Mouse (Mus musculus): Measurements from ENCODE around the gene Fezf2.

Gene Fezf2

GRCm38 (mm10) chr14:12348089-12348488 is at the start of gene Fezf2:
Gene Fezf2 (minus strand): TSS chr14:12348189.
- DNase-seq (ENCODE audit: low read depth, low spot score): no peak

GRCm38 (mm10) chr14:12397561-12397960 is 49.6 kb upstream of the Fezf2 start:
- DNase-seq (ENCODE audit: low read depth, low spot score): peak; percentile 31

GRCm38 (mm10) chr14:12394318-12394717 is 46.3 kb upstream of the Fezf2 start:
- DNase-seq (ENCODE audit: low read depth, low spot score): no peak

- no peak for DNase-seq (ENCODE audit: low read depth, low spot score)
These were observed 45.4 kb upstream of the Fezf2 start for GRCm38 (mm10) chr14:12393271-12393861.

- no peak for DNase-seq (ENCODE audit: low read depth, low spot score)
These were observed 43.2 kb upstream of the Fezf2 start for GRCm38 (mm10) chr14:12391167-12391566.

GRCm38 (mm10) chr14:12388806-12389436 is 40.9 kb upstream of the Fezf2 start:
- peak; percentile 14 for DNase-seq (ENCODE audit: low read depth, low spot score)

- no peak for DNase-seq (ENCODE audit: low read depth, low spot score)
These were observed 40.3 kb upstream of the Fezf2 start for GRCm38 (mm10) chr14:12388192-12388795.

- DNase-seq (ENCODE audit: low read depth, low spot score): no peak
These were observed 39.2 kb upstream of the Fezf2 start for GRCm38 (mm10) chr14:12387176-12387575.

- peak; percentile 4 for DNase-seq (ENCODE audit: low read depth, low spot score)
These were observed 29.9 kb upstream of the Fezf2 start for GRCm38 (mm10) chr14:12377883-12378282.

- DNase-seq (ENCODE audit: low read depth, low spot score): no peak
These were observed 29.3 kb upstream of the Fezf2 start for GRCm38 (mm10) chr14:12377289-12377688.

- no peak for DNase-seq (ENCODE audit: low read depth, low spot score)
These were observed 27.5 kb upstream of the Fezf2 start for GRCm38 (mm10) chr14:12375451-12375850.

GRCm38 (mm10) chr14:12350271-12350916 is 2.4 kb upstream of the Fezf2 start:
- DNase-seq (ENCODE audit: low read depth, low spot score): no peak

GRCm38 (mm10) chr14:12349334-12350090 is 1.5 kb upstream of the Fezf2 start:
- no peak for DNase-seq (ENCODE audit: low read depth, low spot score)

- DNase-seq (ENCODE audit: low read depth, low spot score): peak; percentile 19
These were observed 956 bp downstream of the Fezf2 start for GRCm38 (mm10) chr14:12346865-12347600.

GRCm38 (mm10) chr14:12346011-12346864 is 1.8 kb downstream of the Fezf2 start:
- DNase-seq (ENCODE audit: low read depth, low spot score): peak; percentile 31

- peak; percentile 68 for DNase-seq (ENCODE audit: low read depth, low spot score)
These were observed 2.6 kb downstream of the Fezf2 start for GRCm38 (mm10) chr14:12345241-12345921.

- DNase-seq (ENCODE audit: low read depth, low spot score): peak; percentile 40
These were observed 3.2 kb downstream of the Fezf2 start for GRCm38 (mm10) chr14:12344746-12345240.

- peak; percentile 23 for DNase-seq (ENCODE audit: low read depth, low spot score)
These were observed 3.8 kb downstream of the Fezf2 start for GRCm38 (mm10) chr14:12344061-12344745.

GRCm38 (mm10) chr14:12343451-12343941 is 4.5 kb downstream of the Fezf2 start:
- DNase-seq (ENCODE audit: low read depth, low spot score): peak; percentile 73

Measured in ES-CJ7 (cell line).